Comparison of ENCODE assay signal across 16 mouse cellular contexts in genomic region chr3:105872579-105872978, GRCm38 (mm10). TPM values are rescaled to one million over a fixed set of nuclear protein-coding genes. Genes with fewer than 3 reads are reported as not detected.
A peak's percentile ranks its signal among the peaks of the same experiment; 100 is the strongest.
DNase-seq lines count a peak whose midpoint lies in the region; ATAC-seq and TF ChIP-seq lines count a peak whose summit lies in the region.
"Had no signal": no experiment of that assay in that cellular context is flagged by ENCODE, and none has a peak within 500 bp of the region (broad histone marks: within the 10 kb centered on the region; RNA-seq: fewer than 3 reads in every experiment).

No protein-coding gene starts in this region.

- H3K9ac ChIP-seq in heart, embryonic 11.5 days (ENCODE audit: low read depth, low read length): no peak overlapping the region
- H3K9ac ChIP-seq: forebrain, embryonic 15.5 days; limb, embryonic 13.5 days; neural tube, embryonic 12.5 days had no signal

- H3K4me3 ChIP-seq in heart, embryonic 11.5 days (ENCODE audit: low read depth, low read length): no peak overlapping the region
- no peak overlapping the region for H3K4me3 ChIP-seq in left cerebral cortex, adult 2 months
- H3K4me3 ChIP-seq in cerebellum, adult 2 months (replicated peaks; ENCODE audit: insufficient read depth, low read depth, low read length): no peak overlapping the region
- H3K4me3 ChIP-seq: forebrain, embryonic 15.5 days; limb, embryonic 13.5 days; megakaryocyte, embryonic 14.5 days; neural tube, embryonic 12.5 days had no signal

- 31% methylated on average over 3 of the region's 3 CpGs for WGBS in heart, embryonic 11.5 days (ENCODE audit: insufficient replicate concordance)
- 36% methylated on average over 3 of the region's 3 CpGs for WGBS in cerebellum, adult 2 months

- H3K36me3 ChIP-seq in heart, embryonic 11.5 days (ENCODE audit: control insufficient read depth, insufficient read depth, low read length): no peaks in the 10 kb centered on the region
- H3K36me3 ChIP-seq: forebrain, embryonic 15.5 days; limb, embryonic 13.5 days; neural tube, embryonic 12.5 days had no signal

- H3K4me1 ChIP-seq in heart, embryonic 11.5 days (ENCODE audit: control insufficient read depth, insufficient read depth, low read length): peaks cover 12% of the 10 kb centered on the region
- H3K4me1 ChIP-seq in cerebellum, adult 2 months (ENCODE audit: control insufficient read depth, insufficient read depth, low read length): no peaks in the 10 kb centered on the region
- H3K4me1 ChIP-seq: neural tube, embryonic 12.5 days had no signal

- peak; percentile 29 for TF ChIP-seq CTCF in left cerebral cortex, adult 2 months (IDR thresholded peaks at IDR 0.05)
- TF ChIP-seq CTCF in cerebellum, adult 2 months (IDR thresholded peaks at IDR 0.05; ENCODE audit: borderline replicate concordance, insufficient read depth, low read depth, low read length): no peak

- TF ChIP-seq POLR2A in cerebellum, adult 2 months (IDR thresholded peaks at IDR 0.05; ENCODE audit: borderline replicate concordance, insufficient read depth, low read length): no peak

- H3K4me2 ChIP-seq in heart, embryonic 11.5 days: peak overlapping the region; percentile 34; the same call in 1 of the 2 replicates
- H3K4me2 ChIP-seq: forebrain, embryonic 15.5 days; limb, embryonic 13.5 days; neural tube, embryonic 12.5 days had no signal

- H3K27me3 ChIP-seq in heart, embryonic 11.5 days (ENCODE audit: control insufficient read depth, insufficient read depth, low read length): 0 out of 2 replicates have a peak, but pooled peaks cover 2% of the 10 kb centered on the region
- no peaks in the 10 kb centered on the region for H3K27me3 ChIP-seq in cerebellum, adult 2 months (ENCODE audit: control insufficient read depth, insufficient read depth, low read length)
- H3K27me3 ChIP-seq: forebrain, embryonic 15.5 days; limb, embryonic 13.5 days; megakaryocyte, embryonic 14.5 days; neural tube, embryonic 12.5 days had no signal

- no peaks in the 10 kb centered on the region for H3K9me3 ChIP-seq in heart, embryonic 11.5 days (replicated peaks; ENCODE audit: control insufficient read depth, low read length)
- H3K9me3 ChIP-seq: forebrain, embryonic 15.5 days; limb, embryonic 13.5 days; megakaryocyte, embryonic 14.5 days; neural tube, embryonic 12.5 days had no signal

- no peak overlapping the region for H3K27ac ChIP-seq in heart, embryonic 11.5 days (ENCODE audit: low read depth, low read length)
- 0 out of 2 replicates have a peak overlapping the region, but pooled peaks have one; percentile 12 for H3K27ac ChIP-seq in left cerebral cortex, adult 2 months
- H3K27ac ChIP-seq in cerebellum, adult 2 months (ENCODE audit: insufficient read depth, low read length): no peak overlapping the region
- H3K27ac ChIP-seq: forebrain, embryonic 15.5 days; limb, embryonic 13.5 days; neural tube, embryonic 12.5 days had no signal

- ATAC-seq in heart, embryonic 11.5 days (replicated peaks; ENCODE audit: insufficient number of reproducible peaks, low FRiP score, low TSS enrichment): no peak

- no peak for DNase-seq in heart, postnatal 36 days
- no peak for DNase-seq in left cerebral cortex, adult 2 months (ENCODE audit: extremely low spot score in 1 of 2, low spot score in 2 of 2)
- DNase-seq in left cerebral cortex, adult 8-10 months (ENCODE audit: low spot score in 2 of 2): no peak
- peak; percentile 44 for DNase-seq in NIH3T3 (ENCODE audit: low read depth)
- peak; percentile 67 for DNase-seq in gonadal fat pad, adult 2 months (ENCODE audit: low read depth)
- DNase-seq in cerebellum, adult 2 months: no peak
- DNase-seq in embryo, embryonic 11 days: no peak
- DNase-seq: cerebellum, adult 11-12 months; thymus, adult 2 months had no signal

- intact Hi-C loops in heart, postnatal 36 days (cut with DNase I): no loop called here
- intact Hi-C loops in left cerebral cortex, adult 2 months (cut with DNase I): no loop called here

RNA-seq across cellular contexts. Expression of gene Tmigd3, which starts 1.9 kb away (rescaled TPM):
- polyA plus RNA-seq in heart, embryonic 11.5 days (2014; fragmentation: Nextera tagmentation; extraction: Ambion mirVana): 0.33 and 0.46 TPM in 2 replicates
- under 1 TPM in 1 of 2 experiments, not detected in 1; 0.49 TPM for total RNA-seq in heart, postnatal 36 days (2021)
- under 1 TPM in 1 of 2 experiments, not detected in 1; 0.75 TPM for total RNA-seq in left cerebral cortex, adult 2 months (2021)
- not detected for total RNA-seq in left cerebral cortex, adult 8-10 months (2022)
- 0.88 and 1.6 TPM in 2 replicates for polyA plus RNA-seq in gonadal fat pad, adult 2 months (2012; rRNA removed)
- polyA plus RNA-seq in cerebellum, adult 2 months (2012; rRNA removed): 0.52 TPM in 1 of 2 replicates, not detected in the other
- total RNA-seq: hematopoietic stem cell, adult 5-6 weeks had no signal
- polyA plus RNA-seq: embryonic facial prominence, embryonic 11.5 days; limb, embryonic 13.5 days; neural tube, embryonic 12.5 days had no signal

RNA-seq across cellular contexts. Expression of gene Adora3, which starts 1.9 kb away (rescaled TPM):
- 0.10 TPM in 1 of 2 replicates, not detected in the other for polyA plus RNA-seq in heart, embryonic 11.5 days (2014; fragmentation: Nextera tagmentation; extraction: Ambion mirVana)
- total RNA-seq in heart, postnatal 36 days (2021): under 1 TPM in 1 of 2 experiments, not detected in 1; 0.22 TPM
- 1 to 10 TPM in 1 of 2 experiments, under 1 TPM in 1; 0.66 to 1.1 TPM for total RNA-seq in left cerebral cortex, adult 2 months (2021)
- total RNA-seq in left cerebral cortex, adult 8-10 months (2022): 1 to 10 TPM; 1.3 to 2.5 (median 1.6) TPM
- polyA plus RNA-seq in gonadal fat pad, adult 2 months (2012; rRNA removed): 0.20 and 0.45 TPM in 2 replicates
- polyA plus RNA-seq in cerebellum, adult 2 months (2012; rRNA removed): 0.43 and 0.52 TPM in 2 replicates
- total RNA-seq: hematopoietic stem cell, adult 5-6 weeks had no signal
- polyA plus RNA-seq: embryonic facial prominence, embryonic 11.5 days; neural tube, embryonic 12.5 days had no signal

RNA-seq across cellular contexts. Expression of gene I830077J02Rik, which starts 59.9 kb away (rescaled TPM):
- polyA plus RNA-seq in heart, embryonic 11.5 days (2014; fragmentation: Nextera tagmentation; extraction: Ambion mirVana): 2.6 and 2.9 TPM in 2 replicates
- total RNA-seq in heart, postnatal 36 days (2021): under 1 TPM; 0.54 to 0.94 TPM
- 1 to 10 TPM in 1 of 2 experiments, under 1 TPM in 1; 0.84 to 1.5 TPM for total RNA-seq in left cerebral cortex, adult 2 months (2021)
- 1 to 10 TPM; 1.1 to 2.7 (median 1.4) TPM for total RNA-seq in left cerebral cortex, adult 8-10 months (2022)
- 0.63 and 0.84 TPM in 2 replicates for polyA plus RNA-seq in gonadal fat pad, adult 2 months (2012; rRNA removed)
- 0.40 and 0.72 TPM in 2 replicates for polyA plus RNA-seq in cerebellum, adult 2 months (2012; rRNA removed)

Comparison
In these comparisons a context has a peak if more than half of its experiments do, and no peak if none do; other contexts are left out.
1. DNase-seq: peak in NIH3T3 (single experiment) and gonadal fat pad, adult 2 months (single experiment); none in heart, postnatal 36 days (0 of 2), left cerebral cortex, adult 2 months (0 of 2), left cerebral cortex, adult 8-10 months (0 of 2), cerebellum, adult 2 months (0 of 2) and embryo, embryonic 11 days (single experiment).